Mouse (Mus musculus): Measurements from ENCODE around the gene Pdzd2. TPM values are rescaled to one million over a fixed set of nuclear protein-coding genes. Genes with fewer than 3 reads are reported as not detected.
A peak's percentile ranks its signal among the peaks of the same experiment; 100 is the strongest.

Gene Pdzd2
- polyA plus RNA-seq, 1 experiment from 2014 or later = 21.8 TPM

DNA sequence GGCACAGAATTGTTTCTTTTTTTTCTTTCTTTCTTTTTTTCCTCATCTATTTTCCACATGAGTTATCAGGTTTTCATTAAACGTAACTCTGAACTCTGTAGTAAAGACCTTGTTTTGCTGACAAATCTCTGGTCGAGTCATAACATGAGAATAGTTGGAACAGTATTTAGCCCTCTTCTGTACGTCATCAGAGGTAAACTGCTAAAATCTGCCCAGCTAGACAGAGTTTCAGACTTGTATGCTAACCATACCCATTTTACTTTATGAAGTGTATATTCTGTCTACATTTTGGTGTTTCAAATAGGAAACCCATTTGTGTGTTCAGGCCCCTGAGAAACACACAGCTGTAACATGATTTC is 402.0 kb downstream of the Pdzd2 start:
- Histone ChIP-seq H3K27ac (no peak overlapping the region), H3K9me3 (no peaks in the 10 kb centered on the region), H3K36me3 (peaks cover 8% of the 10 kb centered on the region), H3K4me2 (no peak overlapping the region), H3K4me1 (peaks cover 12% of the 10 kb centered on the region; the same call in 1 of the 2 replicates), H3K4me3 (no peak overlapping the region), H3K9ac (no peak overlapping the region), H3K27me3 (no peaks in the 10 kb centered on the region)
- ATAC-seq (ENCODE audit: insufficient number of reproducible peaks, insufficient read depth, low FRiP score, low TSS enrichment, low read depth) = no peak
- WGBS = 53% methylated on average over 3 of the region's 3 CpGs

DNA sequence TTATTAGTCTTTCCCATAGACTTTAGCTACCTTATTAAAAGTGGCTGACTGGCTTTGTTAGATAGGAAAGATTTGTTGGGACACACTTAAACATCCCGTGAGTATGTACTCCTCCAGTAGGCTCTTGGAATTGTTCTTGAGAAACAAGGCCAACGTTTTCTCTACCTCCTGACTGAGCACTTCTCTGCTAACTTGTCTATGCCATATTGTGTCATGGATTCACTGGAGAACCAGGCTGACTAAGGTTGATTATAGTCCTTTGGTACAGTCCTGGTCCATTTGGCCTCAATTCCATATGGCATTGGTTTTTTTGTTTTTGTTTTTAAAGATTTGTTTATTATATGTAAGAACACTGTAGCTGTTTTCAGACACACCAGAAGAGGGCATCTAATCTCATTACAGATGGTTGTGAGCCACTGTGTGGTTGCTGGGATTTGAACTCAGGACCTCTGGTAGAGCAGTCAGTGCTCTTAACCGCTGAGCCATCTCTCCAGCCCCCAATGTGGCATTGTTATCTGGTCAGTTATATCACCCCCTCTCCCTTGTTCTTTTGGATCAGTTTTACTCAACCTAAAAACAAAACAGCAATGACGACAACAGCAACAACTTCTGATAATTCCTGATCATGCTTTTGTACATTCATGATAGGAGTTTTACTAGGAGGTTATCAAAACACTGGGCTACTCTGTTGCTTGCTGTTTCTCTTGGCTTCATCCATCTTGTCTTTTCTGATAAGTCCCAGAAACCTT is 402.5 kb downstream of the Pdzd2 start:
- H3K4me3 ChIP-seq = no peak overlapping the region
- no peak for ATAC-seq (ENCODE audit: insufficient number of reproducible peaks, insufficient read depth, low FRiP score, low TSS enrichment, low read depth)
- no peak overlapping the region for H3K9ac ChIP-seq
- H3K27me3 ChIP-seq = no peaks in the 10 kb centered on the region
- no peaks in the 10 kb centered on the region for H3K9me3 ChIP-seq
- 88% methylated on average over 4 of the region's 4 CpGs for WGBS
- H3K4me2 ChIP-seq = no peak overlapping the region
- no peak overlapping the region for H3K27ac ChIP-seq
- H3K4me1 ChIP-seq = peaks cover 12% of the 10 kb centered on the region; the same call in 1 of the 2 replicates
- H3K36me3 ChIP-seq = peaks cover 5% of the 10 kb centered on the region; the same call in 1 of the 2 replicates

DNA sequence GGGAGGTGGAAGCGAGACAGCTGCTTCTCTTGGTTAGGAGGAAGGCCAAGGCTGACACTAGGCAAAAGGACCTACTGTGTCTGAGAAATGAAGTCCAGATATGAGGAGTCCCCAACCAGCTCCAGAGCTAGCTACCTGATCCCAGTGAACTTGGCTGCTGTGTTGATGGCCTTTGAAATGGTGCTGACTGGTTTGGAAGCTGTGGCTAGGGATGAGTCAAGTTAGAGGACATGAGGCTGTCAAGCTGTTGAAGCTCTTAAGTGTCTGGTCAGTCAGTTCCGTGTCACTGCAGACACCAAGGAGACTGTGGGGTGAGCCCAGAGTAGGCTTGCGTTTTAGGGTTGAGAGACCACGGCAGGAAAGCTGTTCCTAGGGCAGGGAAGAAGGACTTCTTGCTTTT is 405.3 kb downstream of the Pdzd2 start:
- no peak for ATAC-seq (ENCODE audit: insufficient number of reproducible peaks, insufficient read depth, low FRiP score, low TSS enrichment, low read depth)
- H3K4me3 ChIP-seq = no peak overlapping the region
- no peak overlapping the region for H3K27ac ChIP-seq
- H3K9me3 ChIP-seq = no peaks in the 10 kb centered on the region
- WGBS = 82% methylated on average over 4 of the region's 4 CpGs
- H3K9ac ChIP-seq = no peak overlapping the region
- peaks cover 27% of the 10 kb centered on the region for H3K4me1 ChIP-seq
- no peaks in the 10 kb centered on the region for H3K27me3 ChIP-seq
- H3K36me3 ChIP-seq = no peaks in the 10 kb centered on the region
- no peak overlapping the region for H3K4me2 ChIP-seq

DNA sequence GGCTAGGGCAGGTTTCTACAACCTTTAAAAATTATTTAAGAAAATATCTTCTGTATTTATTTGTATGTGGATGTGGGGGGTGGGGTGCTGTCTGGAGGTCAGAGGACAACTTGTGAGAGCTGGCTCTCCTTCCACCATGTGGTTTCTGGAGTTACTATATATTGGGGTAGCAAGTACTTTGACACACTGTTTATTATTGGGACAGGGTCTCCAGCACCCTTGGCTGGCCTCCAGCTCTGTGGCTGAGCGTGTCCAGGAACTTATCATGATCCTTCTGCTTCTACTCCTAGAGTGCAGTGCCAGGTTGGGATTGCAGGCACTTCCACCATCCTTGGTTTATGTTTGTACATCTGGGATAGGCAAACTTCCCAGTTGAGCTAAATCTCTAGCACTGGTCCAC is 408.4 kb downstream of the Pdzd2 start:
- Histone ChIP-seq H3K9ac (no peak overlapping the region), H3K4me2 (no peak overlapping the region), H3K36me3 (no peaks in the 10 kb centered on the region), H3K4me3 (no peak overlapping the region), H3K4me1 (peaks cover 22% of the 10 kb centered on the region), H3K27ac (no peak overlapping the region; the same call in 1 of the 2 replicates), H3K27me3 (no peaks in the 10 kb centered on the region), H3K9me3 (no peaks in the 10 kb centered on the region)
- 56% methylated on average over 1 of the region's 1 CpGs for WGBS
- ATAC-seq (ENCODE audit: insufficient number of reproducible peaks, insufficient read depth, low FRiP score, low TSS enrichment, low read depth) = 0 out of 2 replicates have a peak, but pooled peaks have one; percentile 43

DNA sequence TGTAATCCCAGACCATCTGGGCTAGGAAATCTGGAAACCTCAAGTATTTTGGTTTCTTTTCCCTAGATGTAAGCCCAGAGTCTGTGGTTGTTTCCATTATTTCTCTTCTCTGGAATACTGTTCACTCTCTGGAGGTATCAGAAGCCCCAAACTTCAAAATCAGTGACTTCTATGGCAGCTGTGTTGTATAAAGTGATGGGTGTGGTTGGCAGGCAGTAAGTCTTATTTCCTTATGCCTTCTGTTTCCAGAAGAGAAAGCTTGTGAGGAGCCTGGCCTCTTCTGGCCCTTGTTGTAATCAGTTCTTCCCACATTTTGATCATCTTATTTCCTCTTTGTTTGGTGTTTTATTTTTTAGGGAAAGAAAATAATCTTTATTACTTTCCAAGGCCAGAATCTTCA is 408.8 kb downstream of the Pdzd2 start:
- no peaks in the 10 kb centered on the region for H3K27me3 ChIP-seq
- peak overlapping the region; percentile 33; the same call in 1 of the 2 replicates for H3K27ac ChIP-seq
- H3K9me3 ChIP-seq = no peaks in the 10 kb centered on the region
- no peaks in the 10 kb centered on the region; the same call in 1 of the 2 replicates for H3K36me3 ChIP-seq
- no peak for ATAC-seq (ENCODE audit: insufficient number of reproducible peaks, insufficient read depth, low FRiP score, low TSS enrichment, low read depth)
- no peak overlapping the region for H3K4me2 ChIP-seq
- peaks cover 22% of the 10 kb centered on the region for H3K4me1 ChIP-seq
- H3K4me3 ChIP-seq = no peak overlapping the region
- H3K9ac ChIP-seq = no peak overlapping the region

DNA sequence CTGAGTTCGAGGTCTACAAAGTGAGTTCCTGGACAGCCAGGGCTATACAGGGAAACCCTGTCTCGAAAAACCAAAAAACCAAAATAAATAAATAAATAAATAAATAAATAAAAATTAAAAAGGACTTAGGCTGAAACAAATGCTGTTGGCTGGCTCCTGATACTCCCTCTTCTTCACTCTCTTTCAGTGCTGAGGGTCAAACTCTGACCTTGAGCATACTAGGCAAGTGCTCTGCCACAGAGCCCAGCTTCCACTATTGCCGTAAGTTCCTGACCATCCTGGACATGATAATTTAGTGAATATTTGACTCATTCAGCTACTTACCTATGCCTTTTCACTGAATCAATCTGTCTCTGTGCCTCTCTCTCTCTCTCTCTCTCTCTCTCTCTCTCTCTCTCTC is 409.3 kb downstream of the Pdzd2 start:
- peak overlapping the region; percentile 33; the same call in 1 of the 2 replicates for H3K27ac ChIP-seq
- H3K4me3 ChIP-seq = no peak overlapping the region
- WGBS = 93% methylated on average over 3 of the region's 3 CpGs

DNA sequence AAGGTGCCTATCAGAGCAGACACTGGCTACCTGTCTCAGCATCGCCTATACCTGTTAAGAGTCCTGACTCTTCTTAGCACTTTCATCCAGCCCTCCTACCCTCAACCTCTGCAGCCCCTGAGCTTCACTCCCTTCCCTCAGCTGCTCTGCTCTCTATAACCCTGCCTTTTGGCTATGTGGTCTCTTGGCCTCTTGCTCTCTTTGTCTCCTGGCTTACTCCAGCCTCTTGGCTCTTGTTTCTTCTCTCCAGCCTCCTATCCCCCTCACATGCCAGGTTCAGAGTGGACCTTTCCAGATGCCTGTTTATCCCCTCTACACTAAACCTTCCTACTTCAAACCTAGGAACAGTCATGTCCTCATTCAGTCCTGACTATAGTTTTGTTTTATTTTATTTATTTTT is 415.4 kb downstream of the Pdzd2 start:
- peaks cover 5% of the 10 kb centered on the region for H3K36me3 ChIP-seq
- H3K4me3 ChIP-seq = peak overlapping the region; percentile 99; the same call in 1 of the 2 replicates
- no peak for ATAC-seq (ENCODE audit: insufficient number of reproducible peaks, insufficient read depth, low FRiP score, low TSS enrichment, low read depth)
- peaks cover 5% of the 10 kb centered on the region for H3K27me3 ChIP-seq
- peaks cover 15% of the 10 kb centered on the region for H3K4me1 ChIP-seq
- H3K4me2 ChIP-seq = peak overlapping the region; percentile 81
- H3K9me3 ChIP-seq = no peaks in the 10 kb centered on the region
- H3K27ac ChIP-seq = no peak overlapping the region
- 92% methylated on average over 1 of the region's 1 CpGs for WGBS
- H3K9ac ChIP-seq = no peak overlapping the region

More for the DNA sequence above, 409.3 kb downstream of the Pdzd2 start:
- Histone ChIP-seq H3K4me2 (no peak overlapping the region), H3K4me1 (peaks cover 25% of the 10 kb centered on the region), H3K36me3 (peaks cover 5% of the 10 kb centered on the region; the same call in 1 of the 2 replicates), H3K9ac (no peak overlapping the region), H3K9me3 (no peaks in the 10 kb centered on the region), H3K27me3 (no peaks in the 10 kb centered on the region)
- ATAC-seq (ENCODE audit: insufficient number of reproducible peaks, insufficient read depth, low FRiP score, low TSS enrichment, low read depth) = no peak

DNA sequence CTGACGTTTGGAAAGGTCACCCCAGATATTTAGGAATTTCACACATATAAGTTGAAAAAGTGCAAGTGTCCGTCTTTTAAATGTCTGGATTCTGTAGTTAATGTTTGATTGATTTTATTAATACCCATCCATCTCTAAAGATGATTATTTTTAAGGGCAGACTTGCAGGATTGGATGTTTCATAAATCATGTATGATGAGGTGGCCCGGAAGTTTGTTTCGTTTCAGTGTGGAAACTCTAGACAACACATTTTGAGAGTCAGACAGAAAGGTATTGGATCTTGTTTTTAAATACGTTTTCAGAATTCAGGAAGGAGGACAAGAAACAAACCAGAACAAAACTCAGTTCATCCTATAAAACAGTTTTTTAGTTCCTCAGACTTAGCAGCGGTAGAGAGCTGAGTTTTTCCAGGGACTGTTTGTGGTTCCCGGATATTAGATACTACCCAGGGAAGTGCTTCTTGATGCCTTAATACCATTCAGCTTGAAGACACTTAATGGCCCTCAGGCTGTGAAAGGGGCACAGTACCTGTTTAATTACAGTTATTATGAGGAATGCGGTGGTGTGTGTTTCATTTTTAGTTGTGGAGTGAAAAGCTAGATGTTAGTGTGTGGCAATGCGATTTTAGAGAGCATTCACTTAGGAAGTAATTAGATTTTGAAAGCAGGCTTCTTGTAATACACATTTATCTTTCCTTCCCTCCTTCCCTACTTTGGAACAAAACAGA is 416.9 kb downstream of the Pdzd2 start:
- H3K27me3 ChIP-seq = peaks cover 12% of the 10 kb centered on the region
- H3K9ac ChIP-seq = peak overlapping the region; percentile 99

DNA sequence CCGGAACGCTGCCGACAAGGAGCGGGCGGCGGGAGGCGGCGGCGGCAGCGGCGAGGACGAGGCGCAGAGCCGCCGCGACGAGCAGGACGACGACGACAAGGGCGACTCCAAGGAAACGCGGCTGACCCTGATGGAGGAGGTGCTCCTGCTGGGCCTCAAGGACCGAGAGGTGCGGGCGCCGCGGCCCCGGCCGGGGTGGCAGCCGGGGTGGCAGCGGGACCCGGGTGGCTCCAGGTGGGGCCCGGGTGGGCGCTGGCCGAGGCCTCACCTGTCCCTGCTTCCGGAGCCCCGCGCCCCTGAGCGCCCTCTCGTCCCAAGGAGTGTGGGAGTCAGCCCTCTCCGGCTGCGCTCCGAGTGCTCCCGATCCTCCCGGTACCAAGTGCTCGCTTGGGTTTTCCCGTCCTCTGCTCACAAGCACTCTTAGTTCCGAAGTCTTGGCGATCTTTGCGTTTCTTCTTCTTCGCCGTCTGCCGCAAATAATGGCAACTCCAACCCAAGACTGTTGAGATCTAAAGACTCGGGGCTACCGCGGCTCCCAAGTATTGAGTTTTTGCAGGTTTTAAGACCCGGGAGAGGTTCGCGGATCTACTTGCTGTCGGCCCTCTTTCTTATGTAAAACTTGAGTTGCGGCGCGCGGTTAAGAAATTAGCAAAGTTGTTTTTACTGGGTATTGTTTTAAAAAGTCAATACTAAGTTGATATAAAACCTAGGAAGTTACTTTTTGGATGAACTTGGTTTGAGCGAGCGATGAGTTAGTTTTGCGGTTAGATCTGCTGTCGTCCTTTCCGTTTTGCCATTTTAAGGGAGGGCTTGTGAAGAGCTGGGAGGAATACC is 417.7 kb downstream of the Pdzd2 start, which contains the start of gene 1810049J17Rik:
1810049J17Rik (minus strand) TSS at position 112 of the 834 bp plus-strand sequence.
- Histone ChIP-seq H3K9ac (peak within 1 kb of the TSS; percentile 99), H3K4me1 (peaks cover 15% of the 10 kb centered on the region), H3K9me3 (no peaks in the 10 kb centered on the region), H3K4me2 (peak within 1 kb of the TSS; percentile 81), H3K27me3 (peaks cover 12% of the 10 kb centered on the region), H3K4me3 (peak within 1 kb of the TSS; percentile 99), H3K36me3 (peaks cover 5% of the 10 kb centered on the region), H3K27ac (peak within 1 kb of the TSS; percentile 94)
- ATAC-seq (ENCODE audit: insufficient number of reproducible peaks, insufficient read depth, low FRiP score, low TSS enrichment, low read depth) = no peak
- WGBS = under 1% methylated on average over 67 of the region's 70 CpGs

More for the DNA sequence above, 416.9 kb downstream of the Pdzd2 start:
- Histone ChIP-seq H3K4me3 (peak overlapping the region; percentile 99), H3K27ac (no peak overlapping the region), H3K36me3 (peaks cover 5% of the 10 kb centered on the region), H3K4me1 (peaks cover 15% of the 10 kb centered on the region), H3K4me2 (peak overlapping the region; percentile 81), H3K9me3 (no peaks in the 10 kb centered on the region)
- 3% methylated on average over 9 of the region's 9 CpGs for WGBS
- ATAC-seq (ENCODE audit: insufficient number of reproducible peaks, insufficient read depth, low FRiP score, low TSS enrichment, low read depth) = no peak

DNA sequence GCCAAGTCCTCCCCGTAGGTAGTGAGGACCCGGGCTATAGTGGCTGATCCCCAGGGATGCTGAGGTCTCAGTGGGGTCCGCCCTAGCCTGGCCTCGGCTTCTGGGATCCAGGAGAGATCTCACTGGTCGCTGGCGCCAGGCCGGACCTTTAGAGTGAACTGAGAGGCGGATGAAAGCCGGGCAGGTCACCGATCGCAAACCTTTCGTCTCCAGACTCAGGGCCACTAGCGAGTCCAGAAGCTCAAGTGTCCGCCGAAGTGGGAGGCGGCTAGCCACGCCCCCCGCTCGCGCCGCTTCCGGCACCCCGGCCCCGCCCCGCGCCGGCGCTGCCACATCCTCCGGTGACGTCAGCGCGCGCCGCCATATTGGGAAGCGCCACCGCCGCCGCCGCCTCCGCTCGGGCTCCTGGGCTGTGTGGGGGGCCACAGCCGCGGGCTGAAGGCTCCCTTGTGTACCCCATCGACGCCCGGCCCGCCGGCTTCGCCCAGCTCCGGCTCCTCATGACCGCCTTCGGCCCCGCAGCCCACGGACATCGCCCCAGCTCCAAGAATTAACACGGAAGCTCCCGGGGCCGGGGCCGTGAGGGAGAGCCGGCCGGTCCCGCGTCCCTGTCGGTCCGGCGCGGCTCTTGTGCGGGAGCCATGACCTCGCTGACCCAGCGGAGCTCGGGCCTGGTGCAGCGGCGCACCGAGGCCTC is 418.5 kb downstream of the Pdzd2 start, which contains the start of gene Golph3:
Golph3 (plus strand) TSS at position 360 of the 697 bp plus-strand sequence.
- peak within 1 kb of the TSS; percentile 94 for H3K27ac ChIP-seq
- ATAC-seq (ENCODE audit: insufficient number of reproducible peaks, insufficient read depth, low FRiP score, low TSS enrichment, low read depth) = peak; percentile 93
- no peaks in the 10 kb centered on the region for H3K9me3 ChIP-seq
- H3K9ac ChIP-seq = peak within 1 kb of the TSS; percentile 99
- peaks cover 12% of the 10 kb centered on the region for H3K27me3 ChIP-seq
- peak within 1 kb of the TSS; percentile 81 for H3K4me2 ChIP-seq
- WGBS = under 1% methylated on average over 73 of the region's 74 CpGs
- H3K36me3 ChIP-seq = peaks cover 5% of the 10 kb centered on the region
- peak within 1 kb of the TSS; percentile 99 for H3K4me3 ChIP-seq
- peaks cover 15% of the 10 kb centered on the region for H3K4me1 ChIP-seq
